Mouse (Mus musculus) layer of hippocampus, adult 9-11 months (tissue): ENCODE data around the gene Fam222b.
"Not testable (repeated sequence)": the region's sequence is repeated elsewhere in the genome, so short reads cannot be mapped to it uniquely, and the experiment has no call there.

Experiments used
- DNase-seq: peaks from one replicate; pipeline ENCODE4 v3.0.0; 2022

The Fam222b gene

GRCm38 (mm10) chr11:78182961-78183844, 88.7 kb downstream of the Fam222b start, which contains the start of gene Rpl23a:
Rpl23a (minus strand) TSS chr11:78183584.
- DNase-seq, result peak; percentile 93

GRCm38 (mm10) chr11:78183884-78184514, 89.5 kb downstream of the Fam222b start:
- no peak for DNase-seq

DNA sequence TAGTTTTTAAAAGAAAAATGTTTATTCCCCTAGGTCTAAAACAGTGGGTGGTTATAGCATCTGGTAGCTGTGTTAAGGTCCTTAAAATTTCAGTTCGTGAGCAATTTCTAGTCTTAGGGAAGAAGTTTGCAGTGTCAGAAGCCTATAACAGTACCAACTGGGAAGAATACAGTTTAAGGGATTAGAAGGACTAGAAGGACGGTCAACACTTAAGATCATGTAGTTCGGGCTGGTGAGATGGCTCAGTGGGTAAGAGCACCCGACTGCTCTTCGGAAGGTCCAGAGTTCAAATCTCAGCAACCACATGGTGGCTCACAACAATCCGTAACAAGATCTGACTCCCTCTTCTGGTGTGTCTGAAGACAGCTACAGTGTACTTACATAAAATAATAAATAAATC, 90.2 kb downstream of the Fam222b start:
- not testable (repeated sequence) for DNase-seq

DNA sequence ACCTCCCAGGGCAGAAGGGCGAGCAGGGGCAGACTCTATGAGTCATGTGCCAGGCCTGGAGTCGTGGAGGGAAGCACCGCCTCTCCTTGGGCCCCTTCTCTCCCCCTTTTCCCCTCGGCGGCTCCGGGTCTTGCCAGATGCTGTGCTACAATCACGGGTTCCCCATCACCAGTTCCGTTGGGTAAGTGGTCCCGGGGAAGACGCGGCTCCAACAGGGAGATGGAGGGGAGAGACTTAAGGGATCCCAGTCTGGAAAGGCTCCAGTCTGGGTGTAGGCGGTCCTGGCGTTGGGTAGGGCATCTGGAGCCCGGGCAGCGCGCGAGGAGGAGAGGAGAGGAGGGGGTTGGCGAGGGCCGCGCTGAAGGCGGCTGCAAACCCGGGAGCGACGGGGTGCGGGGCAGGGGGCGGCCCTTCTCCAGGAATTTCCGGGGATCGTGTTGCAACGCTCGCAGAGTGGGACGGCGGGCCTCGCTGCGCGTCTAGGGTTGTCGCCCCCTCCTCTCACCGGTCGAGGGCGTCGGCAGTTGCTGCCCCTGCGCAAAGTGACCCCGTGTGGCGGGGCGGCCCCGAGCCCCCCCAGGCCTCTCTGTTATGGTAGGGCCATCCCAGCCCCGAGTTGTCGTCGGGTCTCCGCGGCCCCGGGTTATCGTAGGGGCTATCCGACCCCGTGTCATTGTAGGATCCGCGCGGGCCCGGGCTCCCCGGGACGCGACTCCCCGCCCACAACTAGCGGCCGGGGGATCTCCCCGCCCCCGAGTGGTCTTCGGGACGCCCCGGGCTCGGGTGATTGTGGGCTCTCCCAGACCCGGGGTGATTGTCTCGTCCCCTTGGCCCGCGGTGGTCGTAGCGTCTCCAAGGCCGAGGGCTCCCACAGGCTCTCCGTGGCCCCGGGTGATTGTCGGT, 94.1 kb downstream of the Fam222b start, which contains the start of gene Rab34:
Gene Rab34, plus strand, starts transcription at position 100 of the 903 bp plus-strand sequence.
- DNase-seq, result peak; percentile 69

GRCm38 (mm10) chr11:78189234-78190040, 95.0 kb downstream of the Fam222b start:
- DNase-seq, result peak; percentile 63

GRCm38 (mm10) chr11:78190041-78190440, 95.6 kb downstream of the Fam222b start:
- DNase-seq, result no peak

DNA sequence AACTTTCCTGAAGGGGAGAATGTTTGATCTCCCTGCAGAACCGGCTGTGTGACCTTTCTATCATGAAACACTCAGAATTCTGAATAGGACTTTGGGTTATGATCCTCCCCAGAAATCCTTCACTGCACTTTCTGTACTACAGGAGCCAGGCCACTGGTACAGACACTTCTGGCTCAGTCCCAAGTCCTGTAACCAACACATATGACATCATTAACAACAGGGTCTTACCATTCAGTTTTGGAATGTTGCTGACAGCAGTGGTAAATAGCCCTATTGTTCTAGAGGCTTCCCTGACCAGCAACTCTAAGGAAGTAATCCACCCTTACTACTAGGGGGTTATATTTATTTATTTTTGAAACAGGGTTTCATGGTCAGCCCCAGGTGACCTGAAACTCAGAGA, 98.7 kb downstream of the Fam222b start, which contains the start of gene Proca1:
Gene Proca1, plus strand, starts transcription at position 280 of the 400 bp plus-strand sequence.
- no peak for DNase-seq

DNA sequence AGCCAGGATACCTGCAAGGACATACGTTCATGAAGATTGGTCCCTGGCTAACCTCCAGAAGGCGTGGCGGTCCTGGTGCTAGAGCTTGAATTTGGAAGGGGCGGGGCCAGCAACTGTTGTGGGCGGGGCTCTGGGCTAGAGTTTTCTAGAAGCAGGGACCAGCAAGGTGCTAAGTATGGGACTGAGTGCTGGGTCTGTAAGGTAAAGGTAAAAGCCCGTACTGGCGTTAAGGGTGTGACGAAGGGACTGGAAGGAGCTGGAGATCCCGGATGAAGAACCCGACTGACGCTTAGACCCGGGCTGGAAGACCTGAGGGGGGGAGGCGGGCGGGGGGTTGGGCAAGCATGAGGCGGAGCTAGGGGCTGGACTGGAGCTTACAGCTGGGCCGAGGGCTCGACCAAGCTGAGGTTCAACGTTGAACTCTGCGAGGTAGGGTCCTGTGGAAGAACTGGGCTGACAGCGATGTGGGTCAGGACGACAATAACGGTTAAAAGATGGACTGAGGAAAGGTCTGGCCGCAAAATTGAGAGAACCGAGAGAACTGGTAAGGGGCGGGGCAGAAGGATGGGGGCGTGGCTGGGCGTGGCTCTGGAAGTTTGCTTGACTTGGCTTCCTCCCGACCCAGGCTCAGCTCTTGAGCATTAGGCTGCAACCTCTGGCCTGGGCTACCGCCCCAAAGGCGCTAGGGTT, 100.1 kb downstream of the Fam222b start:
- no peak for DNase-seq

DNA sequence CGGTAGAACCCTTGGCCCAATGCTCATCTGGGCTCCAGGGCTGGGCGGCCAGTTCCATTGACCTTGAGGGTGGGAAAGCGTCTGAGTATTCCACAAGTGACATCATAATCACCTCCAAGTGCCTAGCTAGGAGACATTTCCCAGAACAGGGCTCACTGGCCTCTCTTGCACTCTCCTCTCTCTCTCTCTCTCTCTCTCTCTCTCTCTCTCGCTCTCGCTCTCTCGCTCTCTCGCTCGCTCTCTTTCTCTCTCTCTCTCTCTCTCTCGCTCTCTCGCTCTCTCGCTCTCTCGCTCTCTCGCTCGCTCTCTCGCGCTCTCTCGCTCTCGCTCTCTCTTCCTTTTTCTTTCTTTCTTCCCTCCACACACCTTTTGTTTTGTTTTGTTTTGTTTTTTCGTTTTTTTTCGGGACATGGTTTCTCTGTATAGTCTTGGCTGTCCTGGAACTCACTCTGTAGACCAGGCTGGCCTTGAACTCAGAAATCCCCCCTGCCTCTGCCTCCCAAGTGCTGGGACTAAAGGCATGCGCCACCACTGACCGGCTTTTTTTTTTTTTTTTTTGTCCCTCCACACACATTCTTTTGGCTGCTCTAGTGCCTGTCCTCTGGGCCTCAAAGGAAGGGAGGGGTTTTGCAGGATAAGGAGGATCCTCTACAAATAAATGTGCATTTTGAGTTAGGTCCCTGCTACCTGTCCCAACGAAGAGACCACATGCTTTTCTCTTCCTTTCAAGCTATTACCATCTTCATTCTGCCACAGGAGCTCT, 100.8 kb downstream of the Fam222b start:
- DNase-seq, result no peak

DNA sequence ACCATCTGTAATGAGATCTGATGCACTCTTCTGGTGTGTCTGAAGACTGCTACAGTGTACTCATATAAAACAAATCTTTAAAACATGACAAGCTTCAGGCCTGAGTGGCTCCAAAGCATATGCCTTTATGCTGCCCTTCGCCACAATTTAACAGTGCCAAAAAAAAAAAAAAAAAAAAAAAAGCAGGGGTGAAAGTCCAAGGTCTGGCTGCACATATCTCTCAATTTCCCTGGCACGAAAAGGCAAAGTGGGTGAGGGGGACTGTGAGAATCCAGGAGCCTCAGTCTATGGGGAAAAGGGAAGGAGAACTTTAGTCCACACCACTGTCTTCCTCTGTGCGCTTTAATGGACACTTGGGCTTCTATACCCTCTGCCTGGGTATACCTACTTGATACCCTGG, 107.9 kb downstream of the Fam222b start:
- no peak for DNase-seq

DNA sequence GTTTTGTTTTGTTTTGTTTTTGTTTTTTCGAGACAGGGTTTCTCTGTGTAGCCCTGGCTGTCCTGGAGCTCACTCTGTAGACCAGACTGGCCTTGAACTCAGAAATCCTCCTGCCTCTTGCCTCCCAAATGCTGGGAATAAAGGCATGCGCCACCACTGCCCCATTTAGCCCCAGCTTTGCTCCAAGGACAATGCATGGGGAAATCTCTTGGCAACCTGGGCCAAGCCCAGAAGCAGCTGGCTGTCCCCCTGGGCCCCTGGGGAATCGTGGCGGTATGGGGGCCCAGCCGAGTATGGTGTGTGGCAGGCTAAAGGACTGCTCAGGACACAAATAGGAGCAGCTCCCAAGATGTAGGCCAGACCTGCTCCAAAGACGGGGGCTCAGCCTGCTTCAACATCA, 109.8 kb downstream of the Fam222b start:
- no peak for DNase-seq

- DNase-seq, result no peak
Measured at GRCm38 (mm10) chr11:78205361-78206206, 111.1 kb downstream of the Fam222b start.
